30 mouse cellular contexts compared by ENCODE assay signal in genomic region chr5:146200580-146200979, GRCm38 (mm10). TPM values are rescaled to one million over a fixed set of nuclear protein-coding genes. Genes with fewer than 3 reads are reported as not detected.
DNase-seq lines count a peak whose midpoint lies in the region; ATAC-seq and TF ChIP-seq lines count a peak whose summit lies in the region.
"Had no signal": no experiment of that assay in that cellular context is flagged by ENCODE, and none has a peak within 500 bp of the region (broad histone marks: within the 10 kb centered on the region; RNA-seq: fewer than 3 reads in every experiment).

No protein-coding gene starts in this region.

- no peak overlapping the region for H3K9ac ChIP-seq in liver, postnatal 0 days (replicated peaks)
- H3K9ac ChIP-seq in liver, embryonic 11.5 days (ENCODE audit: low read depth, low read length) = no peak overlapping the region
- H3K9ac ChIP-seq: embryonic facial prominence, embryonic 12.5 days; heart, embryonic 12.5 days; hindbrain, embryonic 13.5 days; intestine, embryonic 15.5 days; kidney, embryonic 15.5 days; limb, embryonic 15.5 days; lung, embryonic 15.5 days; midbrain, embryonic 13.5 days; neural tube, embryonic 13.5 days had no signal

- H3K4me1 ChIP-seq in liver, postnatal 0 days (ENCODE audit: insufficient read depth) = no peaks in the 10 kb centered on the region
- H3K4me1 ChIP-seq in liver, embryonic 11.5 days (replicated peaks; ENCODE audit: control insufficient read depth, insufficient read depth, low read length) = no peaks in the 10 kb centered on the region
- H3K4me1 ChIP-seq: embryonic facial prominence, embryonic 12.5 days; heart, embryonic 12.5 days; hindbrain, embryonic 13.5 days; intestine, embryonic 15.5 days; limb, embryonic 15.5 days; lung, embryonic 15.5 days; midbrain, embryonic 13.5 days; neural tube, embryonic 13.5 days had no signal

- H3K4me2 ChIP-seq in liver, postnatal 0 days (ENCODE audit: low read depth, low read length) = no peak overlapping the region
- H3K4me2 ChIP-seq in liver, embryonic 11.5 days = no peak overlapping the region
- H3K4me2 ChIP-seq: embryonic facial prominence, embryonic 12.5 days; heart, embryonic 12.5 days; hindbrain, embryonic 13.5 days; intestine, embryonic 15.5 days; kidney, embryonic 15.5 days; limb, embryonic 15.5 days; lung, embryonic 15.5 days; midbrain, embryonic 13.5 days; neural tube, embryonic 13.5 days had no signal

- intact Hi-C loops in gastrocnemius, adult 2 months (cut with DNase I) = no loop called here

- H3K27ac ChIP-seq in gastrocnemius, adult 2 months = no peak overlapping the region
- no peak overlapping the region for H3K27ac ChIP-seq in liver, postnatal 0 days (ENCODE audit: low read depth)
- H3K27ac ChIP-seq in liver, embryonic 11.5 days (ENCODE audit: low read depth, low read length) = no peak overlapping the region
- H3K27ac ChIP-seq: embryonic facial prominence, embryonic 12.5 days; hindbrain, embryonic 13.5 days; intestine, embryonic 15.5 days; kidney, embryonic 15.5 days; limb, embryonic 15.5 days; lung, embryonic 15.5 days; midbrain, embryonic 13.5 days; neural tube, embryonic 13.5 days had no signal

- H3K36me3 ChIP-seq in liver, postnatal 0 days (replicated peaks; ENCODE audit: insufficient read depth, low read length) = peaks cover 25% of the 10 kb centered on the region
- H3K36me3 ChIP-seq in liver, embryonic 11.5 days (ENCODE audit: control insufficient read depth, insufficient read depth, low read length) = peaks cover 18% of the 10 kb centered on the region

- TF ChIP-seq CTCF in gastrocnemius, adult 2 months (IDR thresholded peaks at IDR 0.05) = peak; percentile 34; the same call in 1 of the 2 replicates
- TF ChIP-seq CTCF in liver, postnatal 0 days (IDR thresholded peaks at IDR 0.05; ENCODE audit: low read depth) = peak; percentile 46

- DNase-seq in gastrocnemius, adult 2 months = no peak
- no peak for DNase-seq in gastrocnemius, postnatal 25 days
- no peak for DNase-seq in liver, postnatal 0 days
- DNase-seq in liver, embryonic 11.5 days (ENCODE audit: low spot score) = no peak
- DNase-seq in ES-CJ7 (ENCODE audit: low read depth, low spot score) = peak; percentile 37
- no peak for DNase-seq in spleen, postnatal 14 days (ENCODE audit: low spot score in 2 of 2)
- DNase-seq in cerebellum, adult 9-11 months = no peak
- DNase-seq: adrenal gland, adult 8-10 months; cerebellum, adult 9-10 months; heart, postnatal 14 days; kidney, postnatal 4 days; layer of hippocampus, postnatal 36 days; thymus, adult 18-20 months; thymus, postnatal 4 days had no signal

- H3K27me3 ChIP-seq in liver, postnatal 0 days (ENCODE audit: insufficient read depth, low read length) = no peaks in the 10 kb centered on the region
- no peaks in the 10 kb centered on the region for H3K27me3 ChIP-seq in liver, embryonic 11.5 days (replicated peaks; ENCODE audit: control insufficient read depth, insufficient read depth, low read length)
- H3K27me3 ChIP-seq: embryonic facial prominence, embryonic 12.5 days; heart, embryonic 12.5 days; hindbrain, embryonic 13.5 days; intestine, embryonic 15.5 days; kidney, embryonic 15.5 days; limb, embryonic 15.5 days; lung, embryonic 15.5 days; midbrain, embryonic 13.5 days; neural tube, embryonic 13.5 days had no signal

- ATAC-seq in liver, postnatal 0 days = no peak
- no peak for ATAC-seq in liver, embryonic 11.5 days (replicated peaks; ENCODE audit: low FRiP score)
- ATAC-seq in megakaryocyte-erythroid progenitor cell, adult 5-6 weeks (replicated peaks; ENCODE audit: low FRiP score, low TSS enrichment, poor library complexity, severe bottlenecking) = 0 out of 2 replicates have a peak, but pooled peaks have one; percentile 42
- ATAC-seq: forebrain, embryonic 14.5 days; intestine, embryonic 15.5 days; midbrain, embryonic 13.5 days had no signal

- TF ChIP-seq EP300 in liver, postnatal 0 days (IDR thresholded peaks at IDR 0.05; ENCODE audit: low read depth) = no peak

- H3K4me3 ChIP-seq in gastrocnemius, adult 2 months = no peak overlapping the region
- no peak overlapping the region for H3K4me3 ChIP-seq in liver, postnatal 0 days (ENCODE audit: low read depth, low read length)
- no peak overlapping the region for H3K4me3 ChIP-seq in liver, embryonic 11.5 days (ENCODE audit: low read depth, low read length)
- H3K4me3 ChIP-seq: embryonic facial prominence, embryonic 12.5 days; erythroblast, embryonic 14.5 days; heart, embryonic 12.5 days; hindbrain, embryonic 13.5 days; intestine, embryonic 15.5 days; kidney, embryonic 15.5 days; limb, embryonic 15.5 days; lung, embryonic 15.5 days; midbrain, embryonic 13.5 days; neural tube, embryonic 13.5 days had no signal

- no peaks in the 10 kb centered on the region for H3K9me3 ChIP-seq in liver, postnatal 0 days (ENCODE audit: low read length)
- peaks cover 2% of the 10 kb centered on the region; the same call in 1 of the 2 replicates for H3K9me3 ChIP-seq in liver, embryonic 11.5 days (ENCODE audit: control insufficient read depth, low read length)
- H3K9me3 ChIP-seq: embryonic facial prominence, embryonic 12.5 days; heart, embryonic 12.5 days; hindbrain, embryonic 13.5 days; intestine, embryonic 15.5 days; limb, embryonic 15.5 days; lung, embryonic 15.5 days had no signal

- WGBS in liver, postnatal 0 days (ENCODE audit: insufficient replicate concordance) = 97% methylated on average over 5 of the region's 6 CpGs
- 97% methylated on average over 6 of the region's 6 CpGs for WGBS in liver, embryonic 11.5 days

RNA-seq across cellular contexts. Expression of gene 1700001J03Rik, which starts 15.5 kb away (rescaled TPM):
- 1 to 10 TPM in 1 of 2 experiments, under 1 TPM in 1; 0.79 to 1.4 TPM for total RNA-seq in gastrocnemius, adult 2 months (2021)
- total RNA-seq in gastrocnemius, postnatal 25 days (2021) = 1 to 10 TPM; 1.3 to 1.4 TPM
- not detected in 2 replicates for polyA plus RNA-seq in liver, postnatal 0 days (2015; fragmentation: Nextera tagmentation; extraction: Ambion mirVana)
- polyA plus RNA-seq in liver, embryonic 11.5 days (2014; fragmentation: Nextera tagmentation; extraction: Ambion mirVana) = not detected in 2 replicates
- not detected in 2 replicates for total RNA-seq in megakaryocyte-erythroid progenitor cell, adult 5-6 weeks (2014; fragmentation: Nextera tagmentation)
- not detected in 2 replicates for total RNA-seq in megakaryocyte-erythroid progenitor cell, adult 5-6 weeks (2017)
- polyA plus RNA-seq: C2C12; embryonic facial prominence, embryonic 12.5 days; erythroblast, embryonic 14.5 days; forebrain, embryonic 14.5 days; heart, embryonic 12.5 days; hindbrain, embryonic 13.5 days; intestine, embryonic 15.5 days; limb, embryonic 15.5 days; lung, embryonic 15.5 days; stomach, embryonic 14.5 days had no signal

RNA-seq across cellular contexts. Expression of gene Rnf6, which starts 20.8 kb away (rescaled TPM):
- total RNA-seq in gastrocnemius, adult 2 months (2021) = 10 to 100 TPM; 40.9 to 41.5 TPM
- 10 to 100 TPM; 31.6 to 40.1 TPM for total RNA-seq in gastrocnemius, postnatal 25 days (2021)
- polyA plus RNA-seq in liver, postnatal 0 days (2015; fragmentation: Nextera tagmentation; extraction: Ambion mirVana) = 21.4 and 21.9 TPM in 2 replicates
- 31.5 and 32.6 TPM in 2 replicates for polyA plus RNA-seq in liver, embryonic 11.5 days (2014; fragmentation: Nextera tagmentation; extraction: Ambion mirVana)
- total RNA-seq in megakaryocyte-erythroid progenitor cell, adult 5-6 weeks (2014; fragmentation: Nextera tagmentation) = 14.0 and 15.1 TPM in 2 replicates
- total RNA-seq in megakaryocyte-erythroid progenitor cell, adult 5-6 weeks (2017) = 25.2 and 34.4 TPM in 2 replicates

RNA-seq across cellular contexts. Expression of gene Gm6309, which starts 30.1 kb away (rescaled TPM):
- total RNA-seq in gastrocnemius, adult 2 months (2021) = not detected
- not detected for total RNA-seq in gastrocnemius, postnatal 25 days (2021)
- not detected in 2 replicates for polyA plus RNA-seq in liver, postnatal 0 days (2015; fragmentation: Nextera tagmentation; extraction: Ambion mirVana)
- not detected in 2 replicates for polyA plus RNA-seq in liver, embryonic 11.5 days (2014; fragmentation: Nextera tagmentation; extraction: Ambion mirVana)
- not detected in 2 replicates for total RNA-seq in megakaryocyte-erythroid progenitor cell, adult 5-6 weeks (2014; fragmentation: Nextera tagmentation)
- not detected in 2 replicates for total RNA-seq in megakaryocyte-erythroid progenitor cell, adult 5-6 weeks (2017)
- total RNA-seq: adrenal gland, adult 8-10 months; gastrocnemius, postnatal 4 days; heart, postnatal 14 days; layer of hippocampus, postnatal 36 days; left cerebral cortex, postnatal 36 days had no signal
- polyA plus RNA-seq: C2C12; embryonic facial prominence, embryonic 12.5 days; erythroblast, embryonic 14.5 days; forebrain, embryonic 14.5 days; heart, embryonic 12.5 days; hindbrain, embryonic 13.5 days; intestine, embryonic 15.5 days; kidney, embryonic 15.5 days; limb, embryonic 15.5 days; lung, embryonic 15.5 days; midbrain, embryonic 13.5 days; neural tube, embryonic 13.5 days; stomach, embryonic 14.5 days had no signal

RNA-seq across cellular contexts. Expression of gene Cdk8, which starts 30.4 kb away (rescaled TPM):
- total RNA-seq in gastrocnemius, adult 2 months (2021) = 10 to 100 TPM; 16.8 to 17.6 TPM
- total RNA-seq in gastrocnemius, postnatal 25 days (2021) = 10 to 100 TPM; 15.1 to 15.5 TPM
- polyA plus RNA-seq in liver, postnatal 0 days (2015; fragmentation: Nextera tagmentation; extraction: Ambion mirVana) = 11.4 and 12.0 TPM in 2 replicates
- polyA plus RNA-seq in liver, embryonic 11.5 days (2014; fragmentation: Nextera tagmentation; extraction: Ambion mirVana) = 31.5 and 34.3 TPM in 2 replicates
- 60.4 and 70.3 TPM in 2 replicates for total RNA-seq in megakaryocyte-erythroid progenitor cell, adult 5-6 weeks (2014; fragmentation: Nextera tagmentation)
- total RNA-seq in megakaryocyte-erythroid progenitor cell, adult 5-6 weeks (2017) = 51.7 and 60.3 TPM in 2 replicates

RNA-seq across cellular contexts. Expression of gene Gm5565, which starts 40.2 kb away (rescaled TPM):
- total RNA-seq in gastrocnemius, adult 2 months (2021) = not detected
- not detected for total RNA-seq in gastrocnemius, postnatal 25 days (2021)
- not detected in 2 replicates for polyA plus RNA-seq in liver, postnatal 0 days (2015; fragmentation: Nextera tagmentation; extraction: Ambion mirVana)
- not detected in 2 replicates for polyA plus RNA-seq in liver, embryonic 11.5 days (2014; fragmentation: Nextera tagmentation; extraction: Ambion mirVana)
- not detected in 2 replicates for total RNA-seq in megakaryocyte-erythroid progenitor cell, adult 5-6 weeks (2014; fragmentation: Nextera tagmentation)
- total RNA-seq in megakaryocyte-erythroid progenitor cell, adult 5-6 weeks (2017) = not detected in 2 replicates
- total RNA-seq: adrenal gland, adult 8-10 months; gastrocnemius, postnatal 4 days; heart, postnatal 14 days; layer of hippocampus, postnatal 36 days; left cerebral cortex, postnatal 36 days had no signal
- polyA plus RNA-seq: C2C12; embryonic facial prominence, embryonic 12.5 days; erythroblast, embryonic 14.5 days; forebrain, embryonic 14.5 days; heart, embryonic 12.5 days; hindbrain, embryonic 13.5 days; intestine, embryonic 15.5 days; kidney, embryonic 15.5 days; limb, embryonic 15.5 days; lung, embryonic 15.5 days; midbrain, embryonic 13.5 days; neural tube, embryonic 13.5 days; stomach, embryonic 14.5 days had no signal
